Mouse (Mus musculus): Measurements from ENCODE around the gene Plcg2.

The Plcg2 gene

GRCm38 (mm10) chr8:117488246-117489005 lies 9.7 kb upstream of the Plcg2 start:
- peak; percentile 18 to 56 for DNase-seq

DNA sequence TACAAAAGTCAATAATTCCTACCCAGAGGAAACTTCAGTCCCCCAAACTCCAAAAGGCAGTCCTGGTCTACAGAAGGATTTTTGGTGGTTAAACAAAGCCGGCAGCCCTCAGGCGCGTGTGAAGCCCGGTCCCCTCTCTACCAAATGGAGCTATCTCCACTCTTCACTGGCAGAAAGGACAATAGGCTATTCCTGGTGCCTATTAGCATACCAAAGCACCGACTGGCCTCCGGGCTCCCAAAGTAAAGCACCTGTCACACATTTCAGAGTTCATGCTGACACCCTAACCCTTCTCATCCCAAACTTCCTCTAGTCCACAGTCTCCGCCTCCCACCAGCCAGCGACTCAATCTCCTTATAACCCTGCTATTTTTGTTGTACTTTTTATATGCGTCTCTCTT lies 4.5 kb upstream of the Plcg2 start:
- DNase-seq: no peak

GRCm38 (mm10) chr8:117494874-117495273 lies 3.2 kb upstream of the Plcg2 start:
- peak in 1 of 2 experiments; percentile 45 for DNase-seq

GRCm38 (mm10) chr8:117498915-117499540 lies 937 bp downstream of the Plcg2 start:
- no peak for DNase-seq

DNA sequence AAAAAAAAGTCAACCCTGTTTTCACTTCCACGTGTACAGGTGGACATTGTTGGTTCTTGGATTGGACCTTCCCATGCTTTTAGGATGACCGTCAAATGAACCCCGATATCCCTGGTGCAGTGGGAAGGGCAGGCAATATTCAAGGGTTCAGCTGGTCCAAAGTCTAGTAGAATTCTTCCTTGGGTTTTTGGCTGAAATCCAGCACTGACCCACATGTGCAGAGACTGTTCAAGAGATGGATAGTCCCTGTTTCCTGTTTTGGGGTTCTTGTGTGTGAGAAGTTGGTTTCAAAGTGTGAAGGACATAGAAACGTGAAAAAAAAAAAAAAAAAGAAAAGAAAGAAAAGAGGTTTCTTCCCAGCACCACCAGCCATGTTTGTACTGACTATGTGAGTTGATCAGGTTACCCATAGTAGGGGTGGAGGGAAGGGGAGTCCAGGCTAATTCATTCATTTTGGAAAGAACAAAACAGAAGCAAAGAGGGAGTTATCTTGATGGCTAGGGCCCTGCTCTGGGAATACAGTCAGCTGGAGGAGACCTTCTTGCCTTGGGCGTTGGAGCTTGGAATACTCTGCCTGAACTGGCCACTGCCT lies 2.2 kb downstream of the Plcg2 start:
- DNase-seq: peak in 1 of 2 experiments; percentile 19

DNA sequence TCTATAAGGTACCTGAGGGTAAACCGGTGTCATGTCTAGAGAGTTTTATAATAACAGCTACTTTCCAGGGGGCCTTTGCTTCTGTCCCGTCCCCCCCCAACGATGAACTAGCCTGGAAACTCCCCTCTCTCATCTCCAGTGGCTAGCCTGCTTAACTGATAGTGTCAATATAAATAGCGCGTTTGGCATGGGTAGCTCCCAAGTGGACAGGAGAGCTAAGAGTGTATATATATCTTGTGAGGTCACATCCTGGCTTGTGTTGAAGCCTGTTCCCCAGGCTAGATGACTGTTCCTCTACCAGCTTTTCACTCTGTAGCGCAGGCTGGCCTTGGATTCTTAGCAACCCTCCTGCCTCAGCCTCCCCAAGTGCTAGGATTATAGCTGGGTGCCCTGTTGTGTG lies 3.2 kb downstream of the Plcg2 start:
- no peak for DNase-seq

GRCm38 (mm10) chr8:117503405-117504069 lies 5.4 kb downstream of the Plcg2 start:
- DNase-seq: no peak

GRCm38 (mm10) chr8:117507703-117508102 lies 9.6 kb downstream of the Plcg2 start:
- no peak for DNase-seq

GRCm38 (mm10) chr8:117516876-117517565 lies 18.9 kb downstream of the Plcg2 start:
- DNase-seq: peak in 1 of 2 experiments; percentile 8

DNA sequence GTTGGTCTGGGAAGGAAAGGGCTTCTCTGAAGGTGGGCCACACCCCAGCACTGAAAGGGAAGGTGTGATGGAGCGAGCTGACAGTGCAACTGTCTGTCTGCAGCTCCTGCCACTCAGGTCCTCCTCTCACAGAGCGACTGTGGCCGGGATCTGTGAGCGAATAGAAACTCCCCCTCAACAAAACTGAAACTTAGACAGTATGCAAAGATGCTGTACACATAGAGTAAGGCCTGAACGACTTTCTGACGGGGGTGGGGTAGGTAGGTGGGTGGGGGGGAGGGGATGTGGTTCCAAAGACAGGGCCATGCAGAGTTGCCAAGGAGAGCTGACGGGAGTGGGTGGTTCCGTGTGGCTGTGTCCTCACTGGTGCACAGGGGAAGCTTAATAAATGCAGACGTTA lies 19.8 kb downstream of the Plcg2 start:
- no peak for DNase-seq

- no peak for DNase-seq
Observed at GRCm38 (mm10) chr8:117518873-117519272, 20.8 kb downstream of the Plcg2 start.

- DNase-seq: no peak
Observed at GRCm38 (mm10) chr8:117526185-117526584, 28.1 kb downstream of the Plcg2 start.

- DNase-seq: no peak
Observed at GRCm38 (mm10) chr8:117527983-117528382, 29.9 kb downstream of the Plcg2 start.

GRCm38 (mm10) chr8:117529177-117529576 lies 31.1 kb downstream of the Plcg2 start:
- DNase-seq: no peak

DNA sequence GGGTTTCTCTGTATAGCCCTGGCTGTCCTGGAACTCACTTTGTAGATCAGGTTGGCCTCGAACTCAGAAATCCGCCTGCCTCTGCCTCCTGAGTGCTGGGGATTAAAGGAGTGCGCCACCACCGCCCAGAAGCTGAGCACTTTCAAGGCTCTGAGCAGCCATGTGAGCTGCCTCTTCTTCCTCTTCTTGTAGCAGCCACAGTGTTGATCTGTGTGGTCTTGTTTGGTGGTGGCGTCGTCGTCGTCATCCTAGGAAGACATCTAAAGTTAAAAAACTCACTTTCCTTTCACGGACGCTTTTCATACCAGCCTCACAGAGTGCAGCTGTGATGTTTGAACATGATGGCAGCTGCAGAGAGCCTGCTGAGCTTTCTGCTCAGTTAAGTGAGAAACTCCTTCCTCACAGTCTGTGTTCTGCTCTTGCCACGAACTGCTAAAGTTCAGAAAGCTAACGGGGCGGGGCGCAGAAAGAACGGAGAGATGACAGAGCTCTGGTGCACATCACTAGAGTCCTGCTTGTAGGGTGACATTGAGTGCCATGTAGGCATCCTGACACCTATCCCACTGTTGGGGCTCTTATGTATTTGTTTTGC lies 34.4 kb downstream of the Plcg2 start:
- no peak for DNase-seq

DNA sequence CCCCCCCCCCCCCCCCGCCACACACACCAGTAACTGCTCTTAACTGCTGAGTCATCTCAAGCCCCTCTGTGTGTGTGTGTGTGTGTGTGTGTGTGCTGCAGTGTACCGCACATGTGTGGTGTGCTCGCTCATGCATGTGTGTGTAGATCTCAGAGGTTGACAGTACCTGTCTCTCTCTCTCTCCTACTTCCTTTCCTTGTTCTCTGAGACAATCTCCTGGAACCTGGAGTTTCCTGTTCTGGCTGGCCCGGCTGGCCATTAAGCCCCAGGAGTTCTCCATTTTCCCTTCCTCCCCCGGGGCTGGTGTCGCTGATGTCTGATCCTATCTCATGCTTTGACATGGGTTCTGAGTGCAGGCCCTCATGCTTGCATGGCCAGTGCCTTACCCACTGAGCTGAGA lies 38.8 kb downstream of the Plcg2 start:
- no peak for DNase-seq

GRCm38 (mm10) chr8:117537751-117538150 lies 39.7 kb downstream of the Plcg2 start:
- no peak for DNase-seq

- DNase-seq: no peak
Observed at GRCm38 (mm10) chr8:117542951-117543350, 44.9 kb downstream of the Plcg2 start.

DNA sequence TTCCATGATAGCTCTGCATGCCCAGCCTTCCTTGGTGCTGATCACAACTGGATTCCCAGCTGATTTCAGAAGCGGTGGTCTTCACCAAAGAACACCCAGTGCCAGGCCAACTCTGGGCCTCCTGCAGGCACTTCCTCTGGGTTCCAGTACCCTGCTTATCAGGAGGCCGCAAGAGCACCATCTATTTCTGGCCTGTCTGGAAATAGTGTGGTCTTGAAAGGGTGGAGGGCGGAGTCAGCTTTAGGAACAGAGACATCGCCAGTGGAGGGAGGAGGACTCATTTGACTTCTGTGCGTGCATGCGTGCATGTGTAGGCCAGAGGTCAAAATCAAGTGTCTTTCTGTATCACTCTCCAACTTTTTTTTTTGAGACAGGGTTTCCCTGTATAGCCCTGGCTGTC lies 45.7 kb downstream of the Plcg2 start:
- DNase-seq: no peak

GRCm38 (mm10) chr8:117545043-117545442 lies 47.0 kb downstream of the Plcg2 start:
- DNase-seq: no peak

DNA sequence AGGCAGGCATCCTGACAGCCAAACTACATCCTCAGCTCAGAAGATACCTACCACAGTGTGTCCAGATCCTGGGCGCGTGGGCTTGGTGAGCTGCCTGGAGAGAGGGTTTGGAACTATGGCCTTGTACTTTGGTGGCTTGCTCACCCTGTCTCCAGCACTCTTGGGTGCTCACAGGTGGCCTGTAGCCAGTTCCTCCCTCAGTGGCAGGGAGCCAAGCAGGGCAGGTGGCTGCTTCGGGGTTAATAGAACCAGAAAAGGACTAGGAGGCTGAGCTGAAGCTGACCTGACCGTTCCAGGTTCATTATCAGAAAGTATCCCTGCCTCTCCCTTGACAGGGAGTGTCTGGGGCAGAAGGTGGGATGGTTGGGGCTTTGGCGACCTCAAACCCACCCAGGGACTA lies 48.3 kb downstream of the Plcg2 start:
- peak; percentile 83 to 89 for DNase-seq

DNA sequence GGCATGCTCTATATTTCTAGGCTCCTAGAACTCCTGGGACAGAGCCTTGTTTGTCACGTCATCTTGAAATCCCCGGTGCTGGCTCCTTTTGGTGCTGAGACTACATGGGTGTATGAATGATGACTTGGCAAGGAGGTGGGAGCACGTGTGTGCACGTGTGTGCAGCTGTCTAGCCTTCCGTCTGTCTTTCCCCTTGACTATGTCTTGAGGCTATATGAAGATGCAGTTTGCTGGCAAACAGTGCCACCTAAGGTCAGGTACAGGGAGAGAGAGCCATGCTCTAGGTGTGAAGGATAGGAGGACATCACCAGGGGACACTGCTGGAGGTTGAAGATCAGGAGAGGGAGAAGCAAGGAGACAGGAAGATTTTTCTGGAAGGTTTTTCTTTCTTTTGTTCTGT lies 49.9 kb downstream of the Plcg2 start:
- DNase-seq: no peak

- no peak for DNase-seq
Observed at GRCm38 (mm10) chr8:117548453-117548852, 50.4 kb downstream of the Plcg2 start.
